Mouse (Mus musculus) kidney, postnatal 14 days (tissue): ENCODE measurements around the gene Atp1b2.
A peak's percentile ranks its signal among the peaks of the same experiment; 100 is the strongest.

ENCODE experiments used
- DNase-seq: peaks from one replicate; pipeline ENCODE4 v3.0.0; 2022; ENCODE audit warnings: mixed read lengths

The Atp1b2 gene

DNA sequence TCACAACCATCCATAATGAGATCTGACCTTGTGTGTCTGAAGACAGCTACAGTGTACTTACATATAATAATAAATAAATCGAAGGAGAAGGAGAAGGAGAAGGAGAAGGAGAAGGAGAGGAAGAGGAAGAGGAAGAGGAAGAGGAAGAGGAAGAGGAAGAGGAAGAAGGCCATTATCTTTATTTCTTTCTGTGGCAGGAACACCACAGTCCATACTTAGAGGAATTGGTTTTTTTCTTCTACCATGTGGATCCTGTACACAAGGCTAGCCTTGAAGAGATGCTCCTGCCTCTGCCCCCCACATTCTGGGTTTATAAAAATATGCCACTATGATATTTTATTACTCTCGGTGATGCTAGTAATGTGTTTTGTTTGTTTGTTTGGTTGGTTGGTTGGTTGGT is 1.1 kb upstream of the Atp1b2 start:
- DNase-seq: no peak

DNA sequence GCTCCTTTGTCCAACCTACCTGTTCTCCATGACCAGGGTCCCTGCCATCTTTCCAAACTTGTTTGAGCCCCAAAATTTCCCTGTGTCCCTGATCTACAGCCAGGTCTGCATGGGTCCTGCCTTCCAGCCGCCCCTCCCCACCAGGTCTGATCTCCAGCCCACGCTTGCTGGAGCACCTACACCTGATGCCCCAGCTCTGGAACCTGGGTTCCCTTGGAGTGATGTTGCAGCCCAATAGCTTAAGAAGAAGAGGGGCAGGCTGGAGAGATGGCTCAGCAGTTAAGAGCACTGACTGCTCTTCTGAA is 701 bp upstream of the Atp1b2 start:
- no peak for DNase-seq

DNA sequence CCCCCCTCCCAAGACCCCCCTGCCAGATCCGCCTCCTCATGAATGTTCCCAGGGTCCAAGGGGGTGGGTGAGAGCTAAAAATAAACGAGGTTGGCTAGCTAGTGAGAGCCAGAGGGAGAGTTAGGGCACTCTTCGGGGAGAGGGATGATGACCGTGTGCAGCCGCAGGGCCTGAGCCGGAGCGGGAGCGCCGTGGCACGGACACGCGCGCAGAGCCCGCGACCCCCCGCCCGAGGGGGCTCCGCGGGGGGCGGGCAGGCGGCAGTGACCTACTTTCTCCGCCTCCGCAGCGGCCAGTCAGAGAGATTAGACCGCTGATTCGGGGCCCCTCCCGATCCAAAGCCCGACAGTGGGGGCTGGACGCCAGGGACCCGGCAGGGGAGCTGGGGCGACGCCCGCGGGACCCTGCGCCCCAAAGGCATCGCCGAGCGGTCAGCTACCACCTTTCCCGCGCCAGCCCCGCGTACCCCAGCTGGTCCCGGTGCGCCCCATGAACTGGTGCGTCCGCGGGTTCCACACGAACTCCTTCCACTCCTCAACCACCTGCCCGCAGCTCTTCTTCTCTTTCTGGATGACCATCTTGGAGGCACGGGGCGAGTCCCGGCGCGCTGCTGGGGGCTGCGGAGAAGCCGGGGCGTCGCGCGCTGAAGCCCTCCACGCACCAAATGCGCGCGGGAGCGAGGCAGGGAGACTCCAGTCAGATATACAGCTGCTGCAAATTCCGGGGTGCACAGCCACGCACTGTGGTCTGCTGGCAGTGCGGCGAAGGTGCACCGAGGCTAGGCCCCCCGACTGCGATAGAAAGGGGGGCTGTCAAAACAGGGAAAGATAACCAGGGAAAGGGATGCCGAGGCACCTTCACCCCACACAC is 712 bp downstream of the Atp1b2 start:
- peak; percentile 40 for DNase-seq

DNA sequence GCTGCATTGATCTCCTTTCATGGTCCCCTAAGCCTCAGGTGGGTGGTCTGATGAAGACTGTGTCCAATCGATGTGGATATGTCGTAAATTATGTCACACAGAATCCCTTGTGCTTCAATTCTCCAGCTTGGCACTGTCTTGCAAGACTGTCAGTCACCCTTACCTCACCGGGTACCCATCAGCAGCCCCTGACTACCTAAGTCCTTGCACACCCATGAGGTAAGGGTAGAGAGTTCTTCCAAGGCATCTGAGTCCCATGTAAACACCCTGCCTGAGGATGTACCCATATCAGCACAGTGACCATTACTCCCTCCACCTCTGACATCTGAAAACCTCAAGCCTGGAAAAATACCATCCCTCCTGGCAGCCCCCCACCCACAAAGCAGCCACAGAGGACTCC is 1.4 kb downstream of the Atp1b2 start:
- DNase-seq: no peak

DNA sequence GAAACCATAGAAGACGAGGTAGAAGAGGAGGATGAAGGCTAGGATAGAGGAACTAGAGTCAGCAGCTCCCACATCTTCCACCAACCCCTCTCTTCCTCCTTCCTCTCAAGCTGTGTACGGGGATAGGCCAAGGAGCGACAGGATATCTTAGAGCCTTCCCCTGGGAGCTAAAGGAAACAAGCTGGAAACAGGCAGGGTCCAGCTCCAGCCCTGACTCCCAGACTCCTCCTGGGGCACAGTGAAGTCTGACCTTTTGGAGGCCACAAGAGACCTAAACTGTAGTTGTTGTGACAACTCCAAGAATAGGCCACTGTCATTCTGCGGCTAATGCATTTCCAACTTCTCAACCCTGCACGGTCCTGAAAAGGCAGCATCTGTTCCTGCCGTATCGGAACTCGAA is 2.2 kb downstream of the Atp1b2 start:
- peak; percentile 44 for DNase-seq

DNA sequence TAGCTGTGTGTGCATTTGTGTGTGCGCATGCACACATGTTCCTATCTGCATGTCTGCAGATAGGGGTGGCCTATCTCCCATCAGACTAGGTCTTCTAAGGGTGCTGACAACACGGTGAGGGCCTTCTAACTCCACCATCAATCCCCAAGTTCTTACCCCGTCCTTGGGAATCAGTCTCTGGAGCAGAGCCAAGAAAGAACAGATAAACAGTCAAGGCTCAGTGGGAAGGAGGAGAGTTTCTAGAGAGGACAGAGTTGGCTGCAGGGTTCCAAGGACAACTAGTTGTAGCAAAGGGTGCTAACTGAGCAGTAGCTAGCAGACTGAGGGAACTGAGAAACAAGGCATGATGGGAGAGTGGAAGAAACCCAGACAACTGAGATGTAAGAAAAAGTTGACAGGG is 4.0 kb downstream of the Atp1b2 start:
- DNase-seq: no peak

DNA sequence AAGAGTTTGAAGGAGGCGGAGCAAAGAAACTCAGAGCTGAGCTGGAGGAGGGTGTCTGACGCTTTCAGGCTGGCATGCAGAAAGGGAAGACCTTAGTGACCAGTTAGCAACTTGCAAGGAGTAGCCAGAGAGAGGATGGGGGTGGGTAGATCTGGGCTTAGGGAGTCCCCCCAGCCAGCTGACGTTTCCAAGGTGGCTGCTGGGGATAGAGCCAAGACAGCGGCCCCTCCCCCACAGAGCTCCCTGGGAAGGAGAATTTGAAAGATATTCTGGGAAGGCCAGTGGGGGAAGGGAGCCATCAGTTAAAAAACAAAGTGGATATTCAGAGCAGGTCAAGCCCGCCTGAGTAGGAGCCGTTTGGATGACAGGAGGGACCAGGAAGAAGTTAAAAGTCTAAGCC is 5.6 kb downstream of the Atp1b2 start:
- DNase-seq: peak; percentile 70

DNA sequence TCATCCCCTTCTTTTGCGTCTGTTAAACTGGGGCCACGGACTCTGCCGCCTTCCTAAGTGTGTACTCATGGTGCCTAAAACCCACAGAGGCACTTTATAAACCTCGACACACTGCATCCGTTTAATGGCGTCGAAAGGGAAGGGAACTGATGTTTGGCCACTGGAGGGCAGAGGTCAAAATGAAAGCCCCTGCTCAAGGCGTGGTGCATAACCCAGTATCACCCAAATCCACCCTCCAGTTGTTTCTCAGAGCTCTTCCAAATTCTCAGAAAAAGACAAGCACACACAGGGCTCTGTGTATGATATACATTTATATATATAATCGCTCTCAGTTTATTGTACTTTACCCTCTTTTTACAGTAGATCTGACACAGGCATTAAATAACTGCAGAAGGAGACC is 6.3 kb downstream of the Atp1b2 start:
- DNase-seq: no peak

DNA sequence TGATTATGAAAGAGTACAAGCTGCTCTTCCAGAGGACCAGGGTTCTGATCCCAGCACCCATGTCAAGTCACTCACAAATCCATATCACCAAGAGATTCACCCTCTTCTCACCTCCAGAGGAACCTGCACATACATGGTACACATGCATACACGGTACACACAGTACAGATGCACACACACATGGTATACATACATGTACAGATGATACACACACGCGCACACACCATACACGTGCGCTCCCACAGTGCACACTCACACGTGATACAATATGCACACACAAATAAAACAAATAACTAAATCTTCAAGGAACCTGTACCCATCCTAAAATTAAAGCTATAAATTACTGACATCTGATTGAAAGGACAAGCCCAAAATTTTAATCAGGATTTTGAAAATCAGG is 10.9 kb downstream of the Atp1b2 start:
- no peak for DNase-seq

DNA sequence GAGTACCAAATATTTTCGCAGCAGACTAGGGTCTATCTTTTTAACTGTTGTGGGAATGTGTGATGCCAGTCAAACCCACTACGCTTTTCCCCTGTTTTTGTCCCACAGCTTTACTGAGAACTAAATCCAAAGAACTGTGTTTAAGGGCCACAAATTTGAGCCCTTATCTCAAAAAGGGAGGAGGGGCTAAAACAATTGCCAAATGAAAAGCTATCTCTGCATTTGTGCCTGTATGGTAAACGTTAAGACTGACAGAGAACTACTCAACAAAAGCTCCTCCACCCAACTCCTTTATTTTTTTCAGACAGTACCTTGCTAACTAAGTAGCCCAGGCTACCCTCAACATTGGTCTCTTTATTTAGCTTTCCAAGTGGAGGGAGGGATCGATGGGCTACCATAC is 12.9 kb downstream of the Atp1b2 start:
- DNase-seq: no peak

DNA sequence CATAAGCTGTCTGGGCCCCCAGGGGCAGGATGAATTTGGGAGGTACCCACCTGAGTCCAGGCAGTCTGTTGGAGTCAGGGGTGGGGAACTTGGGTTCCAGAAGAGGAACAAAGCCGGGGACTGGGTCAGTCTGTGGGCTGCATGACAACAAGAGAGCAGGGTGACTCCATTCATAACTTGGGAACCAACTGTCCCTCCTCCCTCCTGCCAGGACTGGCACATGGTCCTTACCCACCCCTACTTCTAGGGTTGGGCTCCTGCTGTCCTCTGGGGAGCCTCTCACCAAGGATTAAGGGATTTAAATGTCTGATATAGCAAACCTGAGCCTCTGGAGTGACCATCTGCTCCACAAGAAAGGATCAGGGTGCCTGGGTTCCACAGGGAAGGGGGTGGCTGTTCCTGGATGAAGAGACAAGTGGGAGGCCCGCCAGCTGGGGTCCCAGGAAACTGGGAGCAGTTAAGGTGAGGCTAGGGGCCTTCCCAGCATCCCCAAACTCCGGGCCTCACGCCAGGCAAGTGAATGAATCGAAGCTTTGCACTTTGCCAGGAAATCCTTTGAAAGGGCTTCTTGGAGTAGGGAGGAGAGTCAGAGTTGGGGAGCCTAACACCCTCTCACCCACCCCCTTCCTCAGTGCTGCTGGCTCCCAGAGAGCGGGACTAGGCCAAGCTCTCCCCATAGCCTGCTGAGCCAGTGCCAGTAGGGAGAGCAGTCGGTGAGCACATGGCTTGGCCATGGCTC is 13.7 kb downstream of the Atp1b2 start:
- DNase-seq: no peak

DNA sequence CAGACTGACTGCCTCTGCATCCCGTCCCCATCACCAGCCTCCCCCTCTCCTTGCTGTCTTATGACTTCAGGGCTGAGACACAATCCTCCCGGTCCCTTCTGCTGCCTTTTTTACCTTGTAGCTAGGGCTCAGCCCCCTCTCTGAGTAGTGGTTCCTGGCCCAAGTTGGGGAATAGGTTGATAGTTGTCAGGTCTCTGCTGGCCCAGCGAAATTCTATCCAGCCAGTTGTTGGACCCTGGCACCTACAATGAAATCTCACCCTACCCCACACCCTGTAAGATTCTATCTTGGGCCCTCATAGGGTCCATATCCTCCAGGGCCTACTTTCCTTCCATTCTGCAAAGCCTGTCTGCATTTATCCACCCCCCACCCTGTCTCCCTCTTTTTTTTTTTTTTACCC is 14.3 kb downstream of the Atp1b2 start:
- no peak for DNase-seq

DNA sequence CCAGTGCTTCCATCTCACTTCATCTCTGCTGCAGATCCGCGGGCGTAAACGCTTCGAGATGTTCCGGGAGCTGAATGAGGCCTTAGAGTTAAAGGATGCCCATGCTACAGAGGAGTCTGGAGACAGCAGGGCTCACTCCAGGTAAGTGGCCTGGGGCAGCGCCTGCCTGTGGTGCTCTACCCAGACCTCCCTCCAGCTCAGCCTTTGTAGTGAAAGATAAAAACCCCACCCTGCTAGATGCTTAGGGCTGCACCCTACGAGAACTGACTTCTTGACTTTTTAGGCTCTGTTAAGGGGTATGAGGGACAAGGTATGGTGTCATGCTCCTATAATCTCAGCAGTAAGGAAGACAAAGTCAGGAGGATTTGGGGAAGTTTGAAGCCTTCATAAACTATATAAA is 15.1 kb downstream of the Atp1b2 start:
- DNase-seq: no peak

DNA sequence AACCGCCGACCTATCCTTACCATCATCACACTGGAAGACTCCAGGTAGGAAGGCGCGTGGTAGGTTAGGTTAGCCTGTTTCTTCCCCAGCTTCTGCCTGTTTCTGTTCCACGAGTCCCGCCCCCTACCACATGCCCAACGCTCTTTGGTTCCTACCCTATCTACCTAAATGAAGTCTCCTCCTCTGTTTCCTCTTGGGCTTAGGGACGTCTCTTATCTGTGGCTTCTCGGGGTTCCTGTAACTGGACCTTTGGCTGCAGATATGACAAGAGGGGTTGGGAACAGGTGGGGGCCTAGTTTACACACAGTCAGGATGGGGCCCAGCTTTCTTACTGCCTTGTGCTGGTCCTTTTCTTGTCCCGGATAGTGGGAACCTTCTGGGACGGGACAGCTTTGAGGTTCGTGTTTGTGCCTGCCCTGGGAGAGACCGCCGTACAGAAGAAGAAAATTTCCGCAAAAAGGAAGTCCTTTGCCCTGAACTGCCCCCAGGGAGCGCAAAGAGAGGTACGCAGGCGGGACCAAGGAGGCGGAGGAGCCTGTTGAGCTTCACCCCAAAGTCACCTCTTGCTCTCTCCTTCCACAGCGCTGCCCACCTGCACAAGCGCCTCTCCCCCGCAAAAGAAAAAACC is 16.4 kb downstream of the Atp1b2 start:
- DNase-seq: no peak

DNA sequence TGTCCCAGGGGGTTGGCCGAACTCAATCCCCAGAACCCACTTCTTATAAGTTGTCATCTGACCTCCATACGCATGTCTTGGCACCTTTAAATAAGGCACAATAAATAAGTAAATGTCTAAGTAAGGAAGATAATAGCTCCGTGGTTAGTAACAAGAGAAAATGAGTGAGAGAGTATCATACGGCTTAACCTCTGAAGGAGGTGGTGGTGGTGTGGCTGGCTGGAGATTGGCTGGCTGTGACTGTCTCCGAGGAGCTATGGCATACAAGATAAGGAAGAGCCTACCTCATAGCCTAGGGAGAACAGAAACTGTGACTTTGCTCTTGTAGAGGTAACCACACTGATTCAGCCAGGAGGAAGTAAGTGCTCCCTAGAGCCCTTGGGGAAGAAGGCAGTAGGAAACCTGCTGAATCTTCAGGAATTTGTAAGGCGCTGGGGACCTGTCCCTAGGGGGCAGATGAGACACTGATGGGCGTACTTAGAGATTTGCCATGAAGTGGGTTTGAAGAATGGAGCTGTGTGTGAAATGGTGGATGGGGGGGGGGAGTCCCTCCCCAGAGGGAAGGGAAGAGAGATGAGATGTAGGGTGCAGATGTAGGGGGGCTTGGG is 19.9 kb downstream of the Atp1b2 start:
- no peak for DNase-seq

DNA sequence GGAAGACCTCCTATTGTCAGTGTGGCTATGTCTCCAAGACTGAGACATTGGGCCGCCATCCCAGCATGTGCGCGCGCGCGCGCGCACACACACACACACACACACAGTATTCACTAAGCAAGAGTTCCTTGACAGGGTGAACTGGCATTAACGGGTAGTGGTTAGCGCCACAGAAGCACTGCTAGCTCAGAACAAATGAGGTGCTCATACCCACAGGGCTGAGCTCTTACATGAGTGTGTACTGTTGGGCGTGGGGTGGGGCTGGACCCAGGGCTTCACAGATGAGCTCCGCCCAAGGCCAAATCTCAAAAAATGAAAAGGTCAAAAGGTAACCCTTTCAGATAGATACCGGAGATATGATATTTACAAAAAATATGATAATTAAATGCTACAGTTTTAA is 20.8 kb downstream of the Atp1b2 start:
- DNase-seq: no peak

DNA sequence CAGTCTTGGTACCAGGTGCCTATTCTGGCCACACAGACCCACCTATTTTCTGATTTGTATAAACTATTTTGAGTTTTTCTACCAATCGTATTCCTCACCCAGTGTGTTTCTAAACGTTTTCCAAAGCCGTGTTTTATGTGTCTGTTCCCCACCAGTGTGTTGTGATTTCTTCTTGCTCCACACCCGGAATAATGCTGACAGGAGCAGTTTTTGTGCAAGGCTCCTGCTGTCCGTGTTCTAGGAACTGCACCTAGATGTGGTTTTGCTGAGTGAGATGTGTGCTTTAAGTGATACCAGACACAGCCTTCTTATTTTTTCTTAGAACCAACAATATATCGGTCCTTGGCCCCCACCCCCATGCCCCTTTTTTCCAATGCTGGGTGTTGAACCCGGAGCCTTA is 21.7 kb downstream of the Atp1b2 start:
- no peak for DNase-seq

DNA sequence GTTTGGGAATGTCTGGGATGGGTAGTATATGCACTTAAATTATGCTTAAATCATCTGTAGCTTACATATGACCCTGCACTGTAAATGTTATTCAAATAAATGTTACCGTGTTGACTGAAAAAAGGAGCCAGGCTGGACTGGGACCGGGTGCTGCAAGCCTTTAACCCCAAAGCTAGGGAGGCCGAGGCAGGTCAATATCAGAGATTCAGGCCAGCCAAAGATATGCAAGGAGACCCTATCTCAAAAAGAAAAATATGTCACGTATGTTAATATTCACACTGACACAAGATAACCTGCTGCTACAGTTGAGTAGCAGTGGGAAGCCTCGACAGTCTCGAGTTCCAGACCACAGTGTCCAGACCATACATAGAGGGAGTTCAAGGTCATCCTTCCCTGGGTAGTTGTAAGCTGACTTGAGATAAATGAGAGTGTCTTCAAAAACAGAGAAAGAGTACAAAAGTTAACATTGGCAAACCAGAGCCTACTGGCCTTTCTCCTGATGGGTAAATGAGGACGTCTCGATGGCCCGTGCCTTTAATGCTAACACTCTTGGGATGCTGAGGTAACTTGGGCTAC is 23.4 kb downstream of the Atp1b2 start:
- no peak for DNase-seq

DNA sequence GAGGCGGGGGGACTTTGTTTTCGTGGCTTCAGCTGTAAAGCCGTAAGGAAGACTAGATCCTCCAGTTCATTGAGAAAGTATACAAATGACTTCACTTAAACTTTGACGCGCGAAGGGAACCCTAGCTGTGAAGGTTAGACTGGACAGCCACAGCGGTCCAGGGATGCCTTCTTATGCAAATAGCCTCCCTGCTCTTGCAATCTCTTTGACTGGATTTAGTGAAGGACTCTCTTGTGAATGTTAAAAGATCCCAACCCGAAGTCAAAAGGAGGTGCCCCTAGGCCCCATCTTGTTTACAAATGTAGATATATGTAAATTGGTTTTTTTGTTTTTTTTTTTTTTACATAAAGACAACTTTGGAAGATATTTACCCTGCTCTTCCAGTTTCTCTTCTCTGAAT is 23.9 kb downstream of the Atp1b2 start:
- no peak for DNase-seq

DNA sequence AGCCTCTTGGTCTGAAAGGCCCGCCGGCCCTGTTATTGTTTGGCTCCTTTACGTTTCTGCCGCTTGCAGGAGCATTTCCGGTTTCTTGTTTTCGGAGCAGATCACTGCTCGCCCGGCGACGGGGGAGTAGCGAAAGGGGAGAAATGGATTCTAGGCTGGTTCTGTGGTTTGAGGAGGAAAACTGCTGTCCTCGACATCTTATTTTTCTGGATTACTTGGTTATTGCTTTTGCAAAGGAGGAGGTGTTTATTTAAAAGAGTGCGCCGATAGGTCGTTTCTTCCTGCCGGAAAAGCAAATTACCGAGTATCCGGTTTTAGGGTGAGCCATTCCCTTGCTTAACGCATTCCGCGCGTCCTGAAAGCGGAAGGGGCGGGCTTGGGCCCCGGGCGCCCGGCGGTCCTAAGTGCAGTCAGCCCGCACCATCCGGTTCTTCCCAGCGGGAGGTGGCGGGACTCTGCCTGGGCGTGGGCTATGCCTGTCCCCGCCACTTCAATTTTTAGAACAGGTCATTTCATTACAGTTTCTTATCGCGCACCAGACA is 24.5 kb downstream of the Atp1b2 start:
- DNase-seq: peak; percentile 95

DNA sequence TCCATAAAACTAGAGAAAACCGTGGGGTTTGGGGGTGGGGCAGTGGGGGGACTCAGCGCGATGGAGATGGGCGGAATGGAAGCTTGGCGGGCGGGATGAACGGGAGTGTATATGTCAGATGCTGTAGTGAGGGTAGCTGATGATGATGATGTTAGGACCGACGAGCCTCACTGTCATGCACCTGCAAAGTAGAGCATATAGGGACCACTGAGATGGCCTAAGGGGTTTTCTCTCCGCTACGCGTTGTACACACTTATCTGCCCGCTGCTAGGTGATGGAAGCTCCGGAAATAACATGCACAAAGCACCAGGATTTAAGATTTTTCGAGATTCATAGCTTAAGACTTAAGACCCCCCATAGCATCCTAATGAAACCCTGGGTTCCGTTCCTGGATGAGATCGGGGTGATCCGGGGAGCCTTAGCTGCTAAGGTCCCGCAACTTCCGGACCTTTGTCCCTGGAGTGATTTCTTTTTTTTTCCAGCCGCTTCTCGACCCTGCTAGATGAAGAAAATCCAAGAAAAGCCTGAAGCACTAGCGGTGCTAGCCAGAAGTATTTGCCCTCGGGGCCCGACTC is 25.1 kb downstream of the Atp1b2 start:
- DNase-seq: no peak

DNA sequence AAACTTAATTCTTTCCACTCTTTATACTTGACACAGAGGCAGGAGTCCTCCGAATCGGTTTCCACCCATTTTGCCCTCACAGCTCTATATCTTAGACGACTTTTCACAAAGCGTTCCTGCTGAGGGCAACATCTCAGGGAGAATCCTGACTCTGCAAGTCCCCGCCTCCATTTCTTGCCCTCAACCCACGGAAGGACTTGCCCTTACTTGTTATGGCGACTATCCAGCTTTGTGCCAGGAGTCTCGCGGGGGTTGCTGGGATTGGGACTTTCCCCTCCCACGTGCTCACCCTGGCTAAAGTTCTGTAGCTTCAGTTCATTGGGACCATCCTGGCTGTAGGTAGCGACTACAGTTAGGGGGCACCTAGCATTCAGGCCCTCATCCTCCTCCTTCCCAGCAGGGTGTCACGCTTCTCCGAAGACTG is 25.6 kb downstream of the Atp1b2 start, which contains the start of the genes Wrap53 and Trp53:
Gene Wrap53 (minus strand): TSS at position 165 of the 424 bp plus-strand sequence.
Gene Trp53 (plus strand): TSS at position 269 of the 424 bp plus-strand sequence.
- DNase-seq: peak; percentile 96
